Comparison of ENCODE assay signal across 22 mouse cellular contexts in genomic region chr10:111454698-111455308, GRCm38 (mm10).
"Had no signal": no experiment of that assay in that cellular context is flagged by ENCODE, and none has a peak within 500 bp of the region (broad histone marks: within the 10 kb centered on the region; RNA-seq: fewer than 3 reads in every experiment).

No protein-coding gene starts in this region.

- H3K9me3 ChIP-seq: limb, embryonic 12.5 days; limb, embryonic 15.5 days; neural tube, embryonic 12.5 days; neural tube, embryonic 15.5 days had no signal

- ATAC-seq: intestine, postnatal 0 days; liver, postnatal 0 days; lung, postnatal 0 days had no signal

- H3K4me3 ChIP-seq: limb, embryonic 12.5 days; limb, embryonic 15.5 days; neural tube, embryonic 12.5 days; neural tube, embryonic 15.5 days had no signal

- H3K4me1 ChIP-seq: neural tube, embryonic 12.5 days; neural tube, embryonic 15.5 days had no signal

- H3K27me3 ChIP-seq: limb, embryonic 12.5 days; limb, embryonic 15.5 days; neural tube, embryonic 12.5 days; neural tube, embryonic 15.5 days had no signal

- H3K4me2 ChIP-seq: limb, embryonic 12.5 days; limb, embryonic 15.5 days; liver, embryonic 11.5 days; lung, embryonic 14.5 days; midbrain, embryonic 11.5 days; neural tube, embryonic 12.5 days; neural tube, embryonic 15.5 days had no signal

- H3K27ac ChIP-seq: kidney, postnatal 0 days; limb, embryonic 12.5 days; limb, embryonic 15.5 days; liver, embryonic 14.5 days; macrophage; neural tube, embryonic 12.5 days; neural tube, embryonic 15.5 days; stomach, postnatal 0 days had no signal

- DNase-seq: kidney, adult 2 months; kidney, postnatal 25 days; left cerebral cortex, postnatal 4 days; liver, postnatal 0 days; lung, embryonic 14.5 days; midbrain, embryonic 14.5 days; right cerebral cortex, adult 18-20 months; right cerebral cortex, postnatal 14 days; thymus, adult 2 months; thymus, postnatal 14 days had no signal

- H3K36me3 ChIP-seq: limb, embryonic 12.5 days; limb, embryonic 15.5 days; neural tube, embryonic 12.5 days; neural tube, embryonic 15.5 days had no signal

- H3K9ac ChIP-seq: limb, embryonic 12.5 days; limb, embryonic 15.5 days; liver, embryonic 14.5 days; liver, postnatal 0 days; lung, embryonic 14.5 days; neural tube, embryonic 12.5 days; neural tube, embryonic 15.5 days had no signal
